Mouse (Mus musculus): ENCODE data around the gene Cadm1.

DNA sequence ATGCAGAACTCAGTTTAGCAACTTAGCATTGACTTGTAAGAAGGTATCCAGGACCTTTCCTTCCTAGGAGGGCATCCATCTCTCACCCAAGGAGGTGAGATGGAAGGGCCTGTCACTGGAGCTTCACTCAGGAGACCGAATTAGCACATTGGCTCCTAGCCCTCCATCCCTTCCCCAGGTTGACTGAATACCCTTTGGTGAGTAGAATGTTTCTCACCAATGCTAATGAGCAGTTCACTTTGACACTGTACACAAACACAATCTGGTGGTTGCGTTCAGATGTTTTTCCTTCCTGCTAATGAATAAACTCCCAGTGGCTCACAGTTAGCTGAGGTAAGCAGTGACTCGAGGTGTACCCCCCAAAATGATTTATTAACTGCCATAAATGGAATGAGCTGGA is 228.3 kb downstream of the Cadm1 start:
- TF ChIP-seq CTCF (IDR thresholded peaks at IDR 0.05; ENCODE audit: control insufficient read depth, insufficient read depth, low read length) (no peak), POLR2A (IDR thresholded peaks at IDR 0.05; ENCODE audit: borderline replicate concordance, control insufficient read depth, low read depth, low read length) (no peak)
